Mouse (Mus musculus) heart, embryonic 10.5 days (tissue): ENCODE results near the gene Ackr4. TPM values are rescaled to one million over a fixed set of nuclear protein-coding genes. Genes with fewer than 3 reads are reported as not detected.

ENCODE experiments used
- DNase-seq: peaks from one replicate; pipeline ENCODE4 v3.0.0-alpha.2; 2017; ENCODE audit warnings: low spot score
- H3K27ac ChIP-seq: fragments of 300-500 bp; sonication (generic); 2 replicates; pipeline ENCODE4 v1.5.1; 2016; ENCODE audit warnings: mild to moderate bottlenecking
- H3K27me3 ChIP-seq: fragments of 300-500 bp; sonication (generic); 2 replicates; pipeline ENCODE4 v1.6.1; 2016; ENCODE audit warnings: mild to moderate bottlenecking; ENCODE audit not compliant: poor library complexity, insufficient read depth, severe bottlenecking
- H3K36me3 ChIP-seq: fragments of 300-500 bp; sonication (generic); 2 replicates; pipeline ENCODE4 v1.6.1; 2016; ENCODE audit warnings: mild to moderate bottlenecking, moderate library complexity
- H3K4me1 ChIP-seq: fragments of 300-500 bp; sonication (generic); 2 replicates; pipeline ENCODE4 v1.6.1; 2016; ENCODE audit warnings: mild to moderate bottlenecking
- H3K4me3 ChIP-seq: fragments of 300-500 bp; sonication (generic); 2 replicates; pipeline ENCODE4 v1.5.1; 2016; ENCODE audit warnings: mild to moderate bottlenecking, moderate library complexity
- H3K9me3 ChIP-seq: fragments of 300-500 bp; sonication (generic); 2 replicates; pipeline ENCODE4 v1.6.1; 2016; ENCODE audit warnings: mild to moderate bottlenecking, moderate library complexity
- WGBS: fragments of 180-500 bp; shearing (Covaris S2); methylation state at CpG from one replicate; pipeline ENCODE4 v1.1.7; 2016; 5-methylcytosine and 5-hydroxymethylcytosine counted together
- polyA plus RNA-seq: library from polyadenylated mRNA; unstranded; fragments of >200 nt; fragmentation: Nextera tagmentation; extraction: Ambion mirVana; gene quantifications from 2 replicates; pipeline ENCODE4 v1.2.1, GENCODE M21; 2016

Ackr4 gene
- polyA plus RNA-seq, 1 experiment from 2014 or later: 0.46 TPM

- 42% methylated on average over 4 of the region's 4 CpGs for WGBS
- peaks cover 3% of the 10 kb centered on the region; the same call in 1 of the 2 replicates for H3K36me3 ChIP-seq
- no peaks in the 10 kb centered on the region for H3K27me3 ChIP-seq
- H3K9me3 ChIP-seq: no peaks in the 10 kb centered on the region
- no peak overlapping the region for H3K27ac ChIP-seq
- H3K4me3 ChIP-seq: no peak overlapping the region
- no peak for DNase-seq
- H3K4me1 ChIP-seq: no peaks in the 10 kb centered on the region
Measured at GRCm38 (mm10) chr9:104070241-104070640, 56.5 kb downstream of the Ackr4 start.

DNA sequence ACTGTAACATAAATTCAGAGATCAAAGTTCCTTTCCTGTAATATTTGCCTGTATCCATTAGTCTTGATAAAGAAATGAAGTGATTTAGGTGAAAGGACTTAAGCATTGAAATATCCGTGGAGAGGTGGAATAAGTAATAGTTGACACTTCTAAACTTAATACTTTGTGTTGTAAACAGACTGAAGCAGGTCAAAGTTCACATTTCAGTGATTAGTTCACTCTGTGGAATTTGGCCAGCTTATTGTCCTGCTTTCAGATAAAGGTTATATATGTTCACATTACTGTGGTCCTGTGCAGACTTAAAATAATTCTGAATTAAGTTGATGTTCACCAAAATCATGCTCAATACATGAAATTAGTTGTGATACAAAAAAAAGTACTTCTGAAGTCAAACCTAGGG, 62.2 kb downstream of the Ackr4 start:
- H3K27me3 ChIP-seq: no peaks in the 10 kb centered on the region
- 30% methylated on average over 1 of the region's 1 CpGs for WGBS
- H3K36me3 ChIP-seq: peaks cover 11% of the 10 kb centered on the region
- no peak overlapping the region for H3K4me3 ChIP-seq
- DNase-seq: no peak
- H3K9me3 ChIP-seq: no peaks in the 10 kb centered on the region
- H3K27ac ChIP-seq: no peak overlapping the region
- peaks cover 17% of the 10 kb centered on the region for H3K4me1 ChIP-seq

DNA sequence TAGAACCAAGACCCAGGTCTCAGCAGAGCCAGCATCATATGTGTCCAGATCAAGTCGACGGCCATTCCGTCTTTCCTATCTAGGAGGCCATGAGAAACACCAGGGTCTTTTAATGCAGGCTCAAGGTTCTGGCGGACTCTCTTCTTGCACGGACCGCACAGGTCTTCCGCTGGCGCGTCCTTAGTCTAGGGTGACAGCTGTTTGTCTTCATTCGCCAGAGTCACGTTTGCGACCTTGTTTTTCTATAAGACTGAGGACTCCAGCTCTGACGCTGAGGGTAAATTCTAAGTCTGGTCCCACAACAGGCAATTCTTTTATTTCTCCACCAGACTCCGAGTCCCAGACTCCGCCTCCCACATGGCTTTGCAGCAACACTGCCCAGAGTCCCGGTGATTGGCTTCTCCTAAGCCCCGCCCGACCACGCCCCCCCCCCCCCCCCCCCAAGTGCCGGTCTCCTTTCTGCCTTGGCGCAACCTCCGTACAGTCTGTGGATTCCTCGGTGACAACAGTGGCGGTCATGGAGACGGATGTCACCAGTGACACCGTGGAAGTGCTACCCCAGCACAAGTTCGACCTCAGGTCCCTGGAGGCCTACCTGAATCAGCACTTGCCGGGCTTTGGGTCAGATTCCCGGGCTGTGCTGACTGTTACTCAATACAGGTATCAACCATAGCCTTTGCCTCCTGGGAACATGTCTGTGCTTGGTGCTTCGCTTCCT, 63.3 kb downstream of the Ackr4 start, which contains the start of gene Acad11:
Acad11 (plus strand) TSS at position 134 of the 718 bp plus-strand sequence.
- peak; percentile 94 for DNase-seq
- Histone ChIP-seq H3K9me3 (no peaks in the 10 kb centered on the region), H3K36me3 (peaks cover 17% of the 10 kb centered on the region), H3K4me3 (peak within 1 kb of the TSS; percentile 97), H3K27ac (peak within 1 kb of the TSS; percentile 92), H3K4me1 (peaks cover 17% of the 10 kb centered on the region), H3K27me3 (no peaks in the 10 kb centered on the region)
- under 1% methylated on average over 29 of the region's 30 CpGs for whole genome bisulfite sequencing

- Histone ChIP-seq H3K36me3 (peaks cover 24% of the 10 kb centered on the region), H3K9me3 (no peaks in the 10 kb centered on the region), H3K27ac (peak within 1 kb of the TSS; percentile 92), H3K27me3 (no peaks in the 10 kb centered on the region), H3K4me3 (peak within 1 kb of the TSS; percentile 97), H3K4me1 (peaks cover 17% of the 10 kb centered on the region)
- under 1% methylated on average over 59 of the region's 59 CpGs for WGBS
- DNase-seq: no peak
Measured at GRCm38 (mm10) chr9:104062430-104063243, 64.1 kb downstream of the Ackr4 start, which contains the start of gene Uba5. TSS of gene Uba5 (minus strand) at chr9:104063134.

- peak; percentile 58 for DNase-seq
- Histone ChIP-seq H3K4me1 (no peaks in the 10 kb centered on the region), H3K36me3 (peaks cover 96% of the 10 kb centered on the region), H3K9me3 (no peaks in the 10 kb centered on the region), H3K27me3 (no peaks in the 10 kb centered on the region), H3K27ac (no peak overlapping the region), H3K4me3 (no peak overlapping the region)
- 90% methylated on average over 6 of the region's 6 CpGs for WGBS
Measured at GRCm38 (mm10) chr9:104051028-104051427, 75.7 kb downstream of the Ackr4 start.

GRCm38 (mm10) chr9:104043676-104044075, 83.1 kb downstream of the Ackr4 start:
- WGBS: 80% methylated on average over 4 of the region's 4 CpGs
- H3K9me3 ChIP-seq: no peaks in the 10 kb centered on the region
- DNase-seq: peak; percentile 48

GRCm38 (mm10) chr9:104040362-104040761, 86.4 kb downstream of the Ackr4 start, which contains the start of gene Gm28305:
TSS of gene Gm28305 (plus strand) at chr9:104040662.
- H3K9me3 ChIP-seq: no peaks in the 10 kb centered on the region
- WGBS: 64% methylated on average over 2 of the region's 2 CpGs
- H3K36me3 ChIP-seq: peaks cover 21% of the 10 kb centered on the region
- no peaks in the 10 kb centered on the region for H3K27me3 ChIP-seq
- DNase-seq: peak; percentile 3
- H3K27ac ChIP-seq: no peak within 1 kb of the TSS
- 0 out of 2 replicates have a peak, but pooled peaks cover 6% of the 10 kb centered on the region for H3K4me1 ChIP-seq
- H3K4me3 ChIP-seq: no peak within 1 kb of the TSS

More at GRCm38 (mm10) chr9:104043676-104044075, 83.1 kb downstream of the Ackr4 start:
- H3K27ac ChIP-seq: no peak overlapping the region
- no peaks in the 10 kb centered on the region for H3K4me1 ChIP-seq
- H3K36me3 ChIP-seq: peaks cover 34% of the 10 kb centered on the region
- H3K4me3 ChIP-seq: no peak overlapping the region
- no peaks in the 10 kb centered on the region for H3K27me3 ChIP-seq

DNA sequence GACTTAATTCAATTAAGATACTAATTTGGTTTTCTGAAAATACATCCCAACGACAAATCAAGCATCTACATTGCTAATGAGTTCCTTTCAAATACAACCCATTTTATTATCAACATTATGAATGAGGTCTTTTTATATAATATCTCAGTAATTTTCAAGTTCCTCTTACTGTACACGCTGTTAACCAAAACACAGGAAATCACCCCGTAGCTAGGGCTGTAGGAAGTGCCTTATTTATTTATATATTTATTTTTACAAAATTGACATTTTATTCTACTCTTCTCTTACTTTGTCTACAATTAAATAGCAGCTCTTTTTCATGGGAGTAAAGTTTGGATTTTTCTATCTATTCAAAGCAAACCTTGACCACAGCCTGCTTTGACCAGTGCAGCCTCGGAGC, 87.0 kb downstream of the Ackr4 start:
- H3K36me3 ChIP-seq: peaks cover 21% of the 10 kb centered on the region
- no peaks in the 10 kb centered on the region for H3K27me3 ChIP-seq
- H3K4me3 ChIP-seq: no peak overlapping the region
- WGBS: 88% methylated on average over 4 of the region's 4 CpGs
- 0 out of 2 replicates have a peak, but pooled peaks cover 6% of the 10 kb centered on the region for H3K4me1 ChIP-seq
- no peak overlapping the region for H3K27ac ChIP-seq
- no peak for DNase-seq
- H3K9me3 ChIP-seq: no peaks in the 10 kb centered on the region

- 91% methylated on average over 21 of the region's 21 CpGs for WGBS
- H3K36me3 ChIP-seq: peaks cover 21% of the 10 kb centered on the region
- DNase-seq: peak; percentile 65
Measured at GRCm38 (mm10) chr9:104039031-104039695, 87.6 kb downstream of the Ackr4 start.

GRCm38 (mm10) chr9:104038266-104038665, 88.5 kb downstream of the Ackr4 start:
- peaks cover 23% of the 10 kb centered on the region for H3K36me3 ChIP-seq
- H3K4me1 ChIP-seq: 0 out of 2 replicates have a peak, but pooled peaks cover 6% of the 10 kb centered on the region
- peak; percentile 33 for DNase-seq
- WGBS: 85% methylated on average over 13 of the region's 13 CpGs
- H3K27ac ChIP-seq: no peak overlapping the region
- H3K9me3 ChIP-seq: no peaks in the 10 kb centered on the region
- no peak overlapping the region for H3K4me3 ChIP-seq
- H3K27me3 ChIP-seq: no peaks in the 10 kb centered on the region

More at GRCm38 (mm10) chr9:104039031-104039695, 87.6 kb downstream of the Ackr4 start:
- Histone ChIP-seq H3K4me3 (no peak overlapping the region), H3K9me3 (no peaks in the 10 kb centered on the region), H3K27ac (no peak overlapping the region), H3K27me3 (no peaks in the 10 kb centered on the region), H3K4me1 (0 out of 2 replicates have a peak, but pooled peaks cover 6% of the 10 kb centered on the region)

DNA sequence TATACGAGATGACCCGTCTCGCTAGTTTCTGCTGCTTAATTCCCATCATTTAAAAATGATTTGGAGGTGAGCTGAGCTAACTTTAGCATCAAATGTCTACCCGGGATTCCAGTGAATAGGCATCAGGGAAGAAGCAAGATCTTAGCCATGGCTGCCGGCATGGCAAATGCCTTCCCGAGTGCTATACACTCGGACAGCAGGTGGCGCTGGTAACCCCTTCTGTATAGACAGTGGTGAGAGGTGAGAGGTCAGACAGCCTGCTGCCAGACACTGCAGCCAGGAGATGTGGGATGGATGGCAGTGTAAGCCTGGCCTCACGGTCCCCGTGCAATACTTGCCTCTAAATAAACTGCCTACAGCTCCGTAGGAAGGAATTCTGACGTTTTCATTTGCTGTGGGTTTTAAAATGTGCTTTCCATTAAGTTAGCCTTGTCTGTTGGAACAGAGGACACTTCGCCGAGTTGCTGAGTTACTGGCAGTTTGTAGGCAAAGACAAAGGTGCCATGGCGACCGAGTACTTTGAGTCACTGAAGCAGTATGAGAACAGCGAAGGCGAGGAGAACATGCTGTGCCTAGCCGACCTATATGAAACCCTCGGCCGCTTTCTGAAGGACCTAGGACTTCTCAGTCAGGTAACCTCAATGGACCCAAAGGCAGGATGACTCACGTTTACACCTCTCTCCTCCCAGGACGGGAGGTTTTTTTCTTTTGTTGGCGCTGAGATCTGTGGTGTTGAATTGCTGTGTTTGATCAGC, 91.3 kb downstream of the Ackr4 start:
- Histone ChIP-seq H3K36me3 (peaks cover 32% of the 10 kb centered on the region), H3K27me3 (no peaks in the 10 kb centered on the region), H3K4me1 (0 out of 2 replicates have a peak, but pooled peaks cover 6% of the 10 kb centered on the region), H3K4me3 (no peak overlapping the region), H3K27ac (no peak overlapping the region), H3K9me3 (no peaks in the 10 kb centered on the region)
- DNase-seq: peak; percentile 87
- WGBS: 49% methylated on average over 24 of the region's 24 CpGs

GRCm38 (mm10) chr9:104034718-104035117, 92.0 kb downstream of the Ackr4 start:
- H3K4me1 ChIP-seq: 0 out of 2 replicates have a peak, but pooled peaks cover 6% of the 10 kb centered on the region
- H3K27ac ChIP-seq: no peak overlapping the region
- no peaks in the 10 kb centered on the region for H3K9me3 ChIP-seq
- peaks cover 32% of the 10 kb centered on the region for H3K36me3 ChIP-seq
- no peaks in the 10 kb centered on the region for H3K27me3 ChIP-seq
- no peak overlapping the region for H3K4me3 ChIP-seq
- DNase-seq: no peak
- WGBS: 75% methylated on average over 6 of the region's 6 CpGs
